Mouse (Mus musculus) forebrain, embryonic 10.5 days (tissue): ENCODE measurements at regions not wholly inside any gene's neighbourhood (a gene's known extent, or its start where the extent isn't known, plus 50 kb on each side); places are given as distances from the start of the nearest gene placed in this dataset. TPM values are rescaled to one million over a fixed set of nuclear protein-coding genes. Genes with fewer than 3 reads are reported as not detected.

Experiments
- DNase-seq: peaks from one replicate; pipeline ENCODE4 v3.0.0-alpha.2; 2017; ENCODE audit warnings: low spot score; ENCODE audit errors: extremely low spot score
- H3K27ac ChIP-seq: fragments of 300-500 bp; sonication (generic); 2 replicates; pipeline ENCODE4 v1.5.1; 2016; ENCODE audit warnings: mild to moderate bottlenecking
- H3K27me3 ChIP-seq: fragments of 300-500 bp; sonication (generic); 2 replicates; pipeline ENCODE4 v1.6.1; 2016; ENCODE audit warnings: mild to moderate bottlenecking; ENCODE audit not compliant: poor library complexity, severe bottlenecking
- H3K36me3 ChIP-seq: fragments of 300-500 bp; sonication (generic); replicated peaks from 2 replicates; pipeline ENCODE4 v1.6.1; 2016; ENCODE audit warnings: mild to moderate bottlenecking, moderate library complexity
- H3K4me1 ChIP-seq: fragments of 300-500 bp; sonication (generic); 2 replicates; pipeline ENCODE4 v1.6.1; 2016
- H3K4me3 ChIP-seq: fragments of 300-500 bp; sonication (generic); 2 replicates; pipeline ENCODE4 v1.5.1; 2016; ENCODE audit warnings: mild to moderate bottlenecking, moderate library complexity
- H3K9me3 ChIP-seq: fragments of 300-500 bp; sonication (generic); 2 replicates; pipeline ENCODE4 v1.6.1; 2016; ENCODE audit warnings: mild to moderate bottlenecking, moderate library complexity
- WGBS: fragments of 180-500 bp; shearing (Covaris S2); methylation state at CpG from one replicate; pipeline ENCODE4 v1.1.7; 2016; 5-methylcytosine and 5-hydroxymethylcytosine counted together
- microRNA-seq: library from miRNA; unstranded; fragments of <30 nt; microRNA quantifications from one replicate; pipeline ENCODE4, GENCODE M21; 2017

DNA sequence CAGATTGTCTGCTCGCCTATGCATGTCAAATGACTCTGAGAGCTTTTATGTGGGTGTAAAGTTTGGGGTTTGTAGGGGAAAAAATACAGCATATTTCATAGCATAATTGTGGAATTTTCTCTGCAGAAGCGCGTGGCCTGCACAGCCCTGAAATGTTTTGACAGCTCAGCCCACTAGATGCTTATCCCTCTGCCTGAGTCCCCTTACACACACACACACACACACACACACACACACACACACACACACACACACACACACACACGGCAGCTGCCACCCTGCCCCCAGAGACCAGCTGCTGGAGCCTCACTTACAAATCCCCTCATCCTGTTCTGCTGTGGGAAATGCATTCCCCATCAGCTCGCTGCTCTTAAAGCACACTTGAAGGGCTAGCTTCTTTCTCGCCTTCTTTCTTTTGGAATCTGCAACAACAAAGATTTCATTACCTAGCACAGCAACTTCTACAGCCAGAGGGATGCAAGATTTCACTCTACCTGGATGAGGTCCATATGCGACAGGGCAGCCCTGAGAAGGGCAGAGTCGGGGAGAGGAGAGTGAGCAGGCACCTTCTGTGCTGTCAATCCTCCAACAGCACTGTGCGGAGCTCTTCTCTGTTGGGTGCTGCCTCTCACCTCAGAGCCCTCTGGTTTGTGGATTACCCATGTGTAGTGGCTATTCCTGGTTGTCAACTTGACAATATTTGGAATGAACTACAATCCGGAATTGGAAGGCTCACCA, 264.1 kb downstream of the Cdc5l start:
- H3K4me1 ChIP-seq, result 0 out of 2 replicates have a peak, but pooled peaks cover 6% of the 10 kb centered on the region
- WGBS, result 78% methylated on average over 10 of the region's 10 CpGs

More for the DNA sequence above, 264.1 kb downstream of the Cdc5l start:
- H3K4me3 ChIP-seq, result no peak overlapping the region
- H3K27me3 ChIP-seq, result no peaks in the 10 kb centered on the region; the same call in 1 of the 2 replicates
- no peaks in the 10 kb centered on the region for H3K9me3 ChIP-seq
- no peak overlapping the region for H3K27ac ChIP-seq
- no peak for DNase-seq
- no peaks in the 10 kb centered on the region for H3K36me3 ChIP-seq

Small RNA genes lying in the stretch of these regions (microRNA-seq; reads per million reads assigned to microRNA genes)
- not detected for gene Gm24979
